Comparison of ENCODE assay signal across 28 mouse cellular contexts in genomic region chr7:77152909-77153308, GRCm38 (mm10).
A peak's percentile ranks its signal among the peaks of the same experiment; 100 is the strongest.
DNase-seq lines count a peak whose midpoint lies in the region; ATAC-seq lines count a peak whose summit lies in the region.
"Had no signal": no experiment of that assay in that cellular context is flagged by ENCODE, and none has a peak within 500 bp of the region (broad histone marks: within the 10 kb centered on the region; RNA-seq: fewer than 3 reads in every experiment).

No protein-coding gene starts in this region.

- H3K4me3 ChIP-seq in embryonic facial prominence, embryonic 11.5 days (ENCODE audit: low read depth, low read length) = no peak overlapping the region
- H3K4me3 ChIP-seq in embryonic facial prominence, embryonic 10.5 days = no peak overlapping the region
- no peak overlapping the region for H3K4me3 ChIP-seq in hindbrain, embryonic 16.5 days (ENCODE audit: low read length)
- no peak overlapping the region for H3K4me3 ChIP-seq in hindbrain, embryonic 12.5 days
- no peak overlapping the region for H3K4me3 ChIP-seq in forebrain, embryonic 15.5 days
- H3K4me3 ChIP-seq in neural tube, embryonic 15.5 days (replicated peaks) = no peak overlapping the region
- H3K4me3 ChIP-seq: embryonic facial prominence, embryonic 13.5 days; erythroblast, embryonic 14.5 days; heart, embryonic 10.5 days; heart, embryonic 15.5 days; limb, embryonic 13.5 days; megakaryocyte, embryonic 14.5 days; midbrain, embryonic 12.5 days; myocyte had no signal

- no peaks in the 10 kb centered on the region for H3K9me3 ChIP-seq in embryonic facial prominence, embryonic 11.5 days (replicated peaks; ENCODE audit: control insufficient read depth, low read length)
- no peaks in the 10 kb centered on the region for H3K9me3 ChIP-seq in embryonic facial prominence, embryonic 10.5 days
- no peaks in the 10 kb centered on the region for H3K9me3 ChIP-seq in hindbrain, embryonic 16.5 days (ENCODE audit: control insufficient read depth, low read length)
- H3K9me3 ChIP-seq in hindbrain, embryonic 12.5 days (replicated peaks) = no peaks in the 10 kb centered on the region
- no peaks in the 10 kb centered on the region for H3K9me3 ChIP-seq in forebrain, embryonic 15.5 days
- no peaks in the 10 kb centered on the region for H3K9me3 ChIP-seq in neural tube, embryonic 15.5 days (replicated peaks)
- H3K9me3 ChIP-seq: embryonic facial prominence, embryonic 13.5 days; heart, embryonic 10.5 days; heart, embryonic 15.5 days; limb, embryonic 13.5 days; megakaryocyte, embryonic 14.5 days; midbrain, embryonic 12.5 days had no signal

- no peak overlapping the region for H3K9ac ChIP-seq in embryonic facial prominence, embryonic 11.5 days (replicated peaks; ENCODE audit: low read length)
- H3K9ac ChIP-seq in hindbrain, embryonic 16.5 days (ENCODE audit: low read depth, low read length) = no peak overlapping the region
- H3K9ac ChIP-seq in hindbrain, embryonic 12.5 days = no peak overlapping the region
- H3K9ac ChIP-seq in forebrain, embryonic 15.5 days (replicated peaks) = no peak overlapping the region
- H3K9ac ChIP-seq in neural tube, embryonic 15.5 days (replicated peaks) = no peak overlapping the region
- H3K9ac ChIP-seq: embryonic facial prominence, embryonic 13.5 days; heart, embryonic 15.5 days; hindbrain, embryonic 14.5 days; limb, embryonic 13.5 days; midbrain, embryonic 12.5 days had no signal

- H3K27ac ChIP-seq in embryonic facial prominence, embryonic 11.5 days (replicated peaks; ENCODE audit: low read depth, low read length) = no peak overlapping the region
- no peak overlapping the region for H3K27ac ChIP-seq in embryonic facial prominence, embryonic 10.5 days (replicated peaks)
- no peak overlapping the region for H3K27ac ChIP-seq in hindbrain, embryonic 16.5 days (ENCODE audit: low read depth, low read length)
- H3K27ac ChIP-seq in hindbrain, embryonic 12.5 days = no peak overlapping the region
- no peak overlapping the region for H3K27ac ChIP-seq in forebrain, embryonic 15.5 days (replicated peaks)
- H3K27ac ChIP-seq in neural tube, embryonic 15.5 days (replicated peaks) = peak overlapping the region; percentile 15; the same call in 1 of the 2 replicates
- H3K27ac ChIP-seq: embryonic facial prominence, embryonic 13.5 days; heart, embryonic 10.5 days; heart, embryonic 15.5 days; hindbrain, embryonic 14.5 days; limb, embryonic 13.5 days; midbrain, embryonic 12.5 days had no signal

- H3K27me3 ChIP-seq in embryonic facial prominence, embryonic 11.5 days (ENCODE audit: control insufficient read depth, insufficient read depth, low read length) = no peaks in the 10 kb centered on the region
- no peaks in the 10 kb centered on the region for H3K27me3 ChIP-seq in embryonic facial prominence, embryonic 10.5 days (replicated peaks; ENCODE audit: low read depth, poor library complexity, severe bottlenecking)
- H3K27me3 ChIP-seq in hindbrain, embryonic 16.5 days (replicated peaks; ENCODE audit: control insufficient read depth, insufficient read depth, low read length) = no peaks in the 10 kb centered on the region
- no peaks in the 10 kb centered on the region for H3K27me3 ChIP-seq in hindbrain, embryonic 12.5 days
- no peaks in the 10 kb centered on the region for H3K27me3 ChIP-seq in forebrain, embryonic 15.5 days
- no peaks in the 10 kb centered on the region for H3K27me3 ChIP-seq in neural tube, embryonic 15.5 days (replicated peaks)
- H3K27me3 ChIP-seq: CH12.LX; embryonic facial prominence, embryonic 13.5 days; heart, embryonic 15.5 days; limb, embryonic 13.5 days; megakaryocyte, embryonic 14.5 days; midbrain, embryonic 12.5 days had no signal

- no peaks in the 10 kb centered on the region for H3K4me1 ChIP-seq in embryonic facial prominence, embryonic 11.5 days (ENCODE audit: control insufficient read depth, insufficient read depth, low read length)
- peaks cover 5% of the 10 kb centered on the region for H3K4me1 ChIP-seq in embryonic facial prominence, embryonic 10.5 days
- H3K4me1 ChIP-seq in hindbrain, embryonic 16.5 days (ENCODE audit: control insufficient read depth, insufficient read depth, low read depth, low read length) = 0 out of 2 replicates have a peak, but pooled peaks cover 2% of the 10 kb centered on the region
- H3K4me1 ChIP-seq in hindbrain, embryonic 12.5 days = peaks cover 9% of the 10 kb centered on the region
- 0 out of 2 replicates have a peak, but pooled peaks cover 6% of the 10 kb centered on the region for H3K4me1 ChIP-seq in forebrain, embryonic 15.5 days
- H3K4me1 ChIP-seq in neural tube, embryonic 15.5 days = peaks cover 7% of the 10 kb centered on the region
- H3K4me1 ChIP-seq: heart, embryonic 10.5 days; heart, embryonic 15.5 days; limb, embryonic 13.5 days; megakaryocyte, embryonic 14.5 days had no signal

- WGBS in embryonic facial prominence, embryonic 11.5 days = 32% methylated on average over 1 of the region's 1 CpGs
- WGBS in embryonic facial prominence, embryonic 10.5 days = 34% methylated on average over 1 of the region's 1 CpGs
- 53% methylated on average over 1 of the region's 1 CpGs for WGBS in hindbrain, embryonic 16.5 days
- WGBS in hindbrain, embryonic 12.5 days = 28% methylated on average over 1 of the region's 1 CpGs
- WGBS in forebrain, embryonic 15.5 days = 26% methylated on average over 1 of the region's 1 CpGs
- 74% methylated on average over 1 of the region's 1 CpGs for WGBS in neural tube, embryonic 15.5 days

- H3K36me3 ChIP-seq in embryonic facial prominence, embryonic 11.5 days (replicated peaks; ENCODE audit: control insufficient read depth, insufficient read depth, low read depth, low read length) = no peaks in the 10 kb centered on the region
- H3K36me3 ChIP-seq in embryonic facial prominence, embryonic 10.5 days (replicated peaks) = no peaks in the 10 kb centered on the region
- H3K36me3 ChIP-seq in hindbrain, embryonic 16.5 days (ENCODE audit: control insufficient read depth, insufficient read depth, low read length) = no peaks in the 10 kb centered on the region
- no peaks in the 10 kb centered on the region for H3K36me3 ChIP-seq in hindbrain, embryonic 12.5 days
- H3K36me3 ChIP-seq in forebrain, embryonic 15.5 days = no peaks in the 10 kb centered on the region
- no peaks in the 10 kb centered on the region for H3K36me3 ChIP-seq in neural tube, embryonic 15.5 days
- H3K36me3 ChIP-seq: embryonic facial prominence, embryonic 13.5 days; heart, embryonic 10.5 days; heart, embryonic 15.5 days; limb, embryonic 13.5 days; midbrain, embryonic 12.5 days had no signal

- ATAC-seq in embryonic facial prominence, embryonic 11.5 days (replicated peaks; ENCODE audit: insufficient number of reproducible peaks, low FRiP score, low TSS enrichment, low read depth) = no peak
- peak; percentile 50 for ATAC-seq in hindbrain, embryonic 16.5 days
- ATAC-seq in hindbrain, embryonic 12.5 days (ENCODE audit: low FRiP score) = no peak
- peak; percentile 80 for ATAC-seq in forebrain, embryonic 15.5 days (replicated peaks)
- no peak for ATAC-seq in neural tube, embryonic 15.5 days (ENCODE audit: low FRiP score)

- no peak overlapping the region for H3K4me2 ChIP-seq in embryonic facial prominence, embryonic 11.5 days (ENCODE audit: low read depth, low read length)
- H3K4me2 ChIP-seq in hindbrain, embryonic 16.5 days (ENCODE audit: low read length) = no peak overlapping the region
- H3K4me2 ChIP-seq in hindbrain, embryonic 12.5 days (replicated peaks) = no peak overlapping the region
- H3K4me2 ChIP-seq in forebrain, embryonic 15.5 days (replicated peaks) = no peak overlapping the region
- no peak overlapping the region for H3K4me2 ChIP-seq in neural tube, embryonic 15.5 days
- H3K4me2 ChIP-seq: embryonic facial prominence, embryonic 13.5 days; heart, embryonic 15.5 days; hindbrain, embryonic 14.5 days; limb, embryonic 13.5 days; liver, embryonic 11.5 days; midbrain, embryonic 12.5 days had no signal

- peak; percentile 6 for DNase-seq in embryonic facial prominence, embryonic 11.5 days (ENCODE audit: low spot score)
- no peak for DNase-seq in embryonic facial prominence, embryonic 10.5 days (ENCODE audit: low spot score)
- no peak for DNase-seq in layer of hippocampus, adult 11-12 months (ENCODE audit: low spot score)
- DNase-seq: adrenal gland, adult 8-10 months; cerebellum, adult 11 months; cerebellum, adult 9-10 months; cerebellum, postnatal 36 days; gastrocnemius, postnatal 25 days; heart, adult 11 months; lung, postnatal 4 days; right cerebral cortex, postnatal 25 days; spleen, adult 18-20 months; thymus, postnatal 14 days had no signal

Comparison
In these comparisons a context has a peak if more than half of its experiments do, and no peak if none do; other contexts are left out.
1. ATAC-seq: peak in hindbrain, embryonic 16.5 days (single experiment) and forebrain, embryonic 15.5 days (single experiment); none in embryonic facial prominence, embryonic 11.5 days (single experiment), hindbrain, embryonic 12.5 days (single experiment) and neural tube, embryonic 15.5 days (single experiment).